In the genomic region with DNA sequence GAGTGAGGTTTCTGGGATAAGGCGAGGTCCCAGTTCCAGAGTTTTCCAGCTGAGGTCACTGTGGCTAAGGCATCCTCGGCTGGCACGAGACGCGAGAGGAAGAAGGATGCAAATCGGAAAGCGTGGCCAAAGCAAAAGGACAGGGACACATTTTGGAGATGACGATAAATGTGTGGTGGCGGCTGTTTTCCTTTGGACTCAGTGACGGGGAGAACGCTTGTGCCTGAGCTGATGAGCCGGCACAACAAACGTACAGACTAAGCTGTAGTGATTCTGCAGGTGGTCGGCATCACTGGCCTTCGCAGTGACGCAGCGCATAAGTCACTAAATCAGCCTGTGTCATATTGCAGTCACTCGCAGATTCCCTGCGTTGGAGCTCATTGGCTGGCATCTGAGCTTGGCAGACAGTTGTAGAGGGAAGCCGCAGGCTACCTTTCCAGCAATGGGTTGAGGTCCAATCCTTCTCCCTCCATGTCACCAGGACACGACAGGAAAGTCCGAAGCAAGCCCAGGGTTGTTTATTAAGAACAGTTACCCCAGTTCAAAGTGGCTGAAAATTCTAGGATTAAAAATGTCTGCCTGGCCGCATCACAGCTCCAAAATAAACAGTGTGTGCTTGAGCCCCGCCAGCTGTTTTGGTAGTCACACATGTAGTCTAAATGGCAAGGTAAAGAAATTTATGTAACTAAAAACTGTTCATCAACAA, we compare ENCODE assay signal across 8 mouse cellular contexts. TPM values are rescaled to one million over a fixed set of nuclear protein-coding genes. Genes with fewer than 3 reads are reported as not detected.
A peak's percentile ranks its signal among the peaks of the same experiment; 100 is the strongest.
DNase-seq lines count a peak whose midpoint lies in the region; ATAC-seq lines count a peak whose summit lies in the region.

No protein-coding gene starts in this region.

- no peaks in the 10 kb centered on the region for H3K9me3 ChIP-seq in heart, embryonic 15.5 days (replicated peaks)

- H3K27me3 ChIP-seq in heart, embryonic 15.5 days, result no peaks in the 10 kb centered on the region

- H3K4me2 ChIP-seq in heart, embryonic 15.5 days, result peak overlapping the region; percentile 31

- no peaks in the 10 kb centered on the region for H3K4me1 ChIP-seq in heart, embryonic 15.5 days (replicated peaks)

- WGBS in heart, embryonic 15.5 days, result 71% methylated on average over 24 of the region's 24 CpGs

- ATAC-seq in heart, embryonic 15.5 days (replicated peaks; ENCODE audit: insufficient number of reproducible peaks, insufficient read depth, low FRiP score, low read depth), result no peak

- H3K36me3 ChIP-seq in heart, embryonic 15.5 days, result no peaks in the 10 kb centered on the region

- H3K9ac ChIP-seq in heart, embryonic 15.5 days, result no peak overlapping the region

- intact Hi-C loops in left cerebral cortex, postnatal 25 days (cut with DNase I), result loop anchor here (10.0 kb wide), 1 partner anchor 800 kb away; no protein-coding TSS in a partner anchor
- intact Hi-C loops in gastrocnemius, postnatal 14 days (cut with DNase I; ENCODE audit: low total_unique reads), result no loop called here

- no peak overlapping the region for H3K4me3 ChIP-seq in heart, embryonic 15.5 days

- H3K27ac ChIP-seq in heart, embryonic 15.5 days, result no peak overlapping the region

- peak; percentile 7 to 15 for DNase-seq in heart, adult 9 months (ENCODE audit: low spot score in 2 of 2)
- DNase-seq in heart, adult 8-10 months (ENCODE audit: low spot score), result no peak
- DNase-seq in cerebellum, adult 18-20 months, result peak; percentile 28 to 36
- peak; percentile 59 to 76 for DNase-seq in left cerebral cortex, postnatal 25 days (ENCODE audit: low spot score in 2 of 2)
- peak; percentile 4 to 8 for DNase-seq in urinary bladder, postnatal 36 days (ENCODE audit: low spot score in 2 of 2)
- DNase-seq in adrenal gland, postnatal 25 days, result no peak
- DNase-seq in gastrocnemius, postnatal 14 days, result no peak

RNA-seq across cellular contexts. Expression of a gene that starts 39.7 kb away (rescaled TPM):
- 1,000 to 10,000 TPM; 1,420 to 1,989 (median 1,699) TPM for total RNA-seq in heart, adult 8-10 months (2022)
- 1,399 and 1,970 TPM in 2 replicates for polyA plus RNA-seq in heart, embryonic 15.5 days (2015; fragmentation: Nextera tagmentation; extraction: Ambion mirVana)
- total RNA-seq in left cerebral cortex, postnatal 25 days (2021), result 100 to 1,000 TPM; 390 to 391 TPM
- total RNA-seq in adrenal gland, postnatal 25 days (2021), result 504 and 526 TPM in 2 replicates
- total RNA-seq in gastrocnemius, postnatal 14 days (2021), result 1,000 to 10,000 TPM; 1,010 to 1,148 TPM

RNA-seq across cellular contexts. Expression of a gene that starts 40.4 kb away (rescaled TPM):
- total RNA-seq in heart, adult 8-10 months (2022), result 10 to 100 TPM; 39.4 to 42.6 (median 41.0) TPM
- polyA plus RNA-seq in heart, embryonic 15.5 days (2015; fragmentation: Nextera tagmentation; extraction: Ambion mirVana), result 31.0 and 31.4 TPM in 2 replicates
- 10 to 100 TPM; 19.8 to 24.7 TPM for total RNA-seq in left cerebral cortex, postnatal 25 days (2021)
- 47.4 and 49.2 TPM in 2 replicates for total RNA-seq in adrenal gland, postnatal 25 days (2021)
- 10 to 100 TPM; 25.5 to 26.7 TPM for total RNA-seq in gastrocnemius, postnatal 14 days (2021)

Comparison
In these comparisons a context has a peak if more than half of its experiments do, and no peak if none do; other contexts are left out.
1. DNase-seq: peak in heart, adult 9 months (2 of 2), cerebellum, adult 18-20 months (2 of 2), left cerebral cortex, postnatal 25 days (2 of 2) and urinary bladder, postnatal 36 days (2 of 2); none in heart, adult 8-10 months (single experiment), adrenal gland, postnatal 25 days (single experiment) and gastrocnemius, postnatal 14 days (single experiment).